Mouse (Mus musculus) forebrain, postnatal 0 days (tissue): ENCODE data around the gene Acot7. TPM values are rescaled to one million over a fixed set of nuclear protein-coding genes. Genes with fewer than 3 reads are reported as not detected.

Source experiments
- ATAC-seq: fragments of 200-750 bp; cut with Nextera tagmentation; 2 replicates; pipeline ENCODE4 v1.8.0; 2017; ENCODE audit warnings: mild to moderate bottlenecking, moderate library complexity
- DNase-seq: peaks from one replicate; pipeline ENCODE4 v3.0.0-alpha.2; 2015
- H3K27ac ChIP-seq: fragments of 300-500 bp; sonication (generic); 2 replicates; pipeline ENCODE4 v1.5.1; 2014; ENCODE audit warnings: low read depth, mild to moderate bottlenecking, antibody characterized with exemption, low read length, moderate library complexity, mixed read lengths
- H3K27me3 ChIP-seq: fragments of 300-500 bp; sonication (generic); 2 replicates; pipeline ENCODE4 v1.6.1; 2014; ENCODE audit warnings: mild to moderate bottlenecking, low read length, mixed read lengths; ENCODE audit not compliant: insufficient read depth
- H3K36me3 ChIP-seq: fragments of 300-500 bp; sonication (generic); 2 replicates; pipeline ENCODE4 v1.6.1; 2014; ENCODE audit warnings: mild to moderate bottlenecking, moderate library complexity; ENCODE audit not compliant: insufficient read depth
- H3K4me1 ChIP-seq: fragments of 300-500 bp; sonication (generic); 2 replicates; pipeline ENCODE4 v1.6.1; 2014; ENCODE audit warnings: antibody characterized with exemption; ENCODE audit not compliant: insufficient read depth
- H3K4me2 ChIP-seq: fragments of 300-500 bp; sonication (generic); 2 replicates; pipeline ENCODE4 v1.6.1; 2014; ENCODE audit warnings: low read depth, mild to moderate bottlenecking, moderate library complexity
- H3K4me3 ChIP-seq: fragments of 300-500 bp; sonication (generic); 2 replicates; pipeline ENCODE4 v1.5.1; 2014; ENCODE audit warnings: low read depth, low read length, mixed read lengths
- H3K9ac ChIP-seq: fragments of 300-500 bp; sonication (generic); 2 replicates; pipeline ENCODE4 v1.6.1; 2014; ENCODE audit warnings: mild to moderate bottlenecking
- H3K9me3 ChIP-seq: fragments of 300-500 bp; sonication (generic); 2 replicates; pipeline ENCODE4 v1.6.1; 2016; ENCODE audit warnings: low read length
- CTCF ChIP-seq: sonication (generic); IDR thresholded peaks from 2 replicates; pipeline ENCODE4 v1.5.1; 2016; ENCODE audit warnings: antibody characterized with exemption, control low read depth, low read depth
- WGBS: fragments of 180-500 bp; shearing (Covaris S2); extraction: QIAGEN DNeasy Blood & Tissue Kit; methylation state at CpG from one replicate; pipeline ENCODE4 v1.1.7; 2014; 5-methylcytosine and 5-hydroxymethylcytosine counted together
- polyA plus RNA-seq: library from polyadenylated mRNA; unstranded; fragments of >200 nt; fragmentation: Nextera tagmentation; extraction: Ambion mirVana; gene quantifications from 2 replicates; pipeline ENCODE4 v1.2.1, GENCODE M21; 2015
- total RNA-seq: library from RNA; depleted of rRNA; stranded (reverse); fragments of >200 nt; gene quantifications from 2 replicates; pipeline ENCODE4 v1.2.3, GENCODE M21; 2014

Gene Acot7
- total and polyA plus RNA-seq, 2 experiments from 2014 or later = 193 to 466 TPM

GRCm38 (mm10) chr4:152140441-152140840 lies 37.5 kb upstream of the Acot7 start:
- no peak overlapping the region for H3K27ac ChIP-seq
- peak; percentile 68 for TF ChIP-seq CTCF
- ATAC-seq (no peak), DNase-seq (peak; percentile 43)
- whole genome bisulfite sequencing = 30% methylated on average over 6 of the region's 6 CpGs
- no peaks in the 10 kb centered on the region for H3K9me3 ChIP-seq
- no peak overlapping the region for H3K9ac ChIP-seq
- no peaks in the 10 kb centered on the region for H3K36me3 ChIP-seq
- peaks cover 5% of the 10 kb centered on the region; the same call in 1 of the 2 replicates for H3K27me3 ChIP-seq
- no peak overlapping the region for H3K4me2 ChIP-seq
- peaks cover 8% of the 10 kb centered on the region for H3K4me1 ChIP-seq
- H3K4me3 ChIP-seq = no peak overlapping the region

- no peak for ATAC-seq
- Histone ChIP-seq H3K4me2 (no peak overlapping the region), H3K9ac (no peak overlapping the region), H3K9me3 (no peaks in the 10 kb centered on the region), H3K36me3 (no peaks in the 10 kb centered on the region), H3K27ac (no peak overlapping the region), H3K4me3 (no peak overlapping the region), H3K4me1 (peaks cover 8% of the 10 kb centered on the region), H3K27me3 (peaks cover 5% of the 10 kb centered on the region; the same call in 1 of the 2 replicates)
- WGBS = 40% methylated on average over 8 of the region's 8 CpGs
- no peak for TF ChIP-seq CTCF
- DNase-seq = no peak
These were observed 36.3 kb upstream of the Acot7 start for GRCm38 (mm10) chr4:152141521-152142135.

GRCm38 (mm10) chr4:152143632-152144031 lies 34.3 kb upstream of the Acot7 start:
- Histone ChIP-seq H3K27ac (no peak overlapping the region), H3K4me2 (no peak overlapping the region), H3K9ac (no peak overlapping the region), H3K27me3 (peaks cover 5% of the 10 kb centered on the region; the same call in 1 of the 2 replicates), H3K4me1 (peaks cover 4% of the 10 kb centered on the region), H3K36me3 (no peaks in the 10 kb centered on the region), H3K9me3 (no peaks in the 10 kb centered on the region), H3K4me3 (no peak overlapping the region)
- DNase-seq (no peak), ATAC-seq (no peak)
- TF ChIP-seq CTCF = no peak
- 39% methylated on average over 1 of the region's 1 CpGs for WGBS

GRCm38 (mm10) chr4:152145473-152145872 lies 32.5 kb upstream of the Acot7 start:
- TF ChIP-seq CTCF = no peak
- H3K9me3 ChIP-seq = no peaks in the 10 kb centered on the region
- DNase-seq = no peak
- H3K36me3 ChIP-seq = no peaks in the 10 kb centered on the region
- 75% methylated on average over 10 of the region's 10 CpGs for WGBS
- H3K4me2 ChIP-seq = no peak overlapping the region
- H3K27ac ChIP-seq = no peak overlapping the region
- no peaks in the 10 kb centered on the region for H3K4me1 ChIP-seq
- peaks cover 7% of the 10 kb centered on the region for H3K27me3 ChIP-seq
- no peak overlapping the region for H3K9ac ChIP-seq
- no peak for ATAC-seq
- no peak overlapping the region for H3K4me3 ChIP-seq

- Histone ChIP-seq H3K27ac (no peak overlapping the region), H3K4me3 (no peak overlapping the region), H3K9ac (no peak overlapping the region), H3K9me3 (no peaks in the 10 kb centered on the region), H3K4me2 (no peak overlapping the region), H3K36me3 (no peaks in the 10 kb centered on the region), H3K27me3 (peaks cover 13% of the 10 kb centered on the region), H3K4me1 (no peaks in the 10 kb centered on the region)
- no peak for TF ChIP-seq CTCF
- no peak for ATAC-seq
- 71% methylated on average over 11 of the region's 11 CpGs for WGBS
- DNase-seq = no peak
These were observed 31.7 kb upstream of the Acot7 start for GRCm38 (mm10) chr4:152146033-152146827.

DNA sequence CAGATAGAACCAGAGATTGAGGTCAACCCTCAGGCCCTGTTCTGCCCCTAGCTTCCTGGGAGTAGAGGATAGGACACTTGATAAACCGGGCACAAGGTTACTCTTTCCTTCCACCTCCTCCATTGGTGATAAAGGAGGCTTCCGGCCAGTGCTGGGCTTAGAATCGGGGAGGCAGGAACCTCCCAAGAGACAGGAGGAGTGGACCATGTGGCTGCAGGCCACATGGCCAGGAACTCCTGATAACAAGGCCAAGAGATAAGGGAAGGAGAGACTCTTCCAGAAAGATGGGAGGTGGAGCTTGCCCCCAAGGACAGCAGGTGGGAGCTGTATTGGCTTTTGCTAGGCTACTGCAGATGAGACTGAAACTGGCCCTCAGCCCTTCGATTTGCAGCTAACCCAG lies 27.4 kb upstream of the Acot7 start:
- Histone ChIP-seq H3K4me1 (no peaks in the 10 kb centered on the region), H3K4me3 (no peak overlapping the region), H3K4me2 (no peak overlapping the region), H3K36me3 (no peaks in the 10 kb centered on the region), H3K9me3 (no peaks in the 10 kb centered on the region), H3K27me3 (peaks cover 47% of the 10 kb centered on the region), H3K27ac (no peak overlapping the region), H3K9ac (no peak overlapping the region)
- ATAC-seq (no peak), DNase-seq (no peak)
- no peak for TF ChIP-seq CTCF
- 78% methylated on average over 4 of the region's 4 CpGs for WGBS

DNA sequence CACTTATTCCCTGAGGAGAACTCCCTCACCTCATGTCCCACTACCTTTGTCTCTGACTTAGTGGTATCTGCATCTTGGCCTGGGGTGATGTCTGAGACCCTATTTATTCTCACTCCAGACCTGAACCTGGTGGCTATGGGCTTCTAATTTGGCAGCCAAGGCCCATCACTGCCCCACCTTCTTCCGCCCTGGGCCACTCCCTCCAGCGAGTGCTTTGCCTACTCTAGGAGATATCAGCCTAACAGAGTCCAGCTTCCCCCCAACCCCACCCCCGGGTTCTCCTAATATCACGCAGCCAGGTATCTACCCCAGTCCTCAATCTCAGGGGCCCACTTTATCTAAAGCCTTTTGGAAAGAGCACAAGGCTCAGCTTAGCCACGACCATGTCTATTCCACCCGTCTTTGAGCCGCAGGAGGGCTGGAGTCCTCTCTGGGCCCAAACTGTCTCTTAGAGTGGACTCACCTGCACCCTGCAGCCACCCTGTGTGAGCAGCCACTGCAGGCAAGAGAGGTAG lies 26.4 kb upstream of the Acot7 start:
- Histone ChIP-seq H3K4me3 (no peak overlapping the region), H3K27me3 (peaks cover 48% of the 10 kb centered on the region), H3K36me3 (no peaks in the 10 kb centered on the region), H3K4me2 (peak overlapping the region; percentile 27), H3K27ac (no peak overlapping the region), H3K9ac (no peak overlapping the region), H3K4me1 (no peaks in the 10 kb centered on the region), H3K9me3 (no peaks in the 10 kb centered on the region)
- 15% methylated on average over 7 of the region's 7 CpGs for WGBS
- ATAC-seq = no peak
- no peak for TF ChIP-seq CTCF
- no peak for DNase-seq
